Mouse (Mus musculus): ENCODE data around the gene Ddi1. TPM values are rescaled to one million over a fixed set of nuclear protein-coding genes. Genes with fewer than 3 reads are reported as not detected.

Gene Ddi1
- not detected in 2 replicates for total RNA-seq (2014; rRNA removed)
- not detected in 2 replicates for polyA plus RNA-seq (2015; fragmentation: Nextera tagmentation; extraction: Ambion mirVana)

DNA sequence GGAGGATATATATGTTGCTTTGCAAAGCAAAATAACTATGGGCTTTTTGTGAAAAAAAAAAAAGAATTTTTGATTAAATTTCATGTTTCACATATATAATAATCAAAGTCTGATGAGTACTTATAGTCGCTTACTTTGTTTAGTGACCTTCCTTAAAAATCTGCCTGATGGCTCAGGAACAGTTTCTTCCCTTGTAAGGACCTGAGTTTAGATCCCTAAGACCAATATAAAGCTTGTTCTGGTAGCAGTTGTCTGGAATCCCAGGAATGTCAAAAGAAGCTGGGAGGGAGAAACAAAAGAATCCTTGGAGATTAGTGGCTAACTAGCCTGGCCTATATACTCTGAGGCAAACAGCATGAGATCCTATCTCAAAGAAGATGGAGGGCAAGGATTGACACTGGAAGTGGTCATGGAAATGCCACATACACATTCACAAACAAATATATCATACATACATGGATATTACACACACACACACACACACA lies at the start of gene Ddi1:
TSS of gene Ddi1 (minus strand) at position 51 of the 485 bp plus-strand sequence.
- H3K27ac ChIP-seq (ENCODE audit: low read depth, low read length): no peak within 1 kb of the TSS
- H3K27me3 ChIP-seq (ENCODE audit: insufficient read depth, low read length): no peaks in the 10 kb centered on the region
- no peaks in the 10 kb centered on the region for H3K4me1 ChIP-seq (ENCODE audit: insufficient read depth, low read length)
- no peak within 1 kb of the TSS for H3K9ac ChIP-seq (replicated peaks; ENCODE audit: low read length, poor library complexity, severe bottlenecking)
- H3K36me3 ChIP-seq (ENCODE audit: insufficient read depth, low read length): no peaks in the 10 kb centered on the region
- H3K4me3 ChIP-seq (ENCODE audit: low read depth, low read length): no peak within 1 kb of the TSS
- no peak for DNase-seq (ENCODE audit: low spot score)
- H3K9me3 ChIP-seq (ENCODE audit: low read length): no peaks in the 10 kb centered on the region
- H3K4me2 ChIP-seq (ENCODE audit: low read depth, low read length, poor library complexity, severe bottlenecking): no peak within 1 kb of the TSS
- no peak for TF ChIP-seq CTCF (IDR thresholded peaks at IDR 0.05)
- no peak for ATAC-seq (ENCODE audit: low FRiP score)
- 70% methylated on average over 1 of the region's 1 CpGs for WGBS

DNA sequence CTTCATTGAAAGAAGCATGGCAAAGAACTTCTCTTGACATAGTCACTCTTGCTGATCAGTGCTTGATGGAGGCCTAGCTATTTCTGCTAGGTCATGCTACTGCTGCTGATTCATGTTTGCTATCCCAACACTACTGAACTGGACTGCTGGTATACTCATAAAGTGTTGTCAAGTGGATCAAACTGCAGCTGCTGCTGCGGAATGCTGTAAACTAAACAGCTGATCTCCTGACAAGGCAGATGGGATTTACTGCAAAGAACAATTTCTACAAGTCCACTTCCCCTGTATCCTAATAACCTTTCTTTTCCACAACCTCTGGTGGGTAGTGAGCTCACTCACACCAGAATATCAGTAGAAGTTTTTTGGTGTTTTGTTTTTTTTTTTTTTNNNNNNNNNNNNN lies 47.5 kb upstream of the Ddi1 start:
- no peak overlapping the region for H3K4me3 ChIP-seq (ENCODE audit: low read depth, low read length)
- no peaks in the 10 kb centered on the region for H3K36me3 ChIP-seq (ENCODE audit: insufficient read depth, low read length)
- ATAC-seq (ENCODE audit: low FRiP score): no peak
- no peak overlapping the region for H3K4me2 ChIP-seq (ENCODE audit: low read depth, low read length, poor library complexity, severe bottlenecking)
- no peak for TF ChIP-seq CTCF (IDR thresholded peaks at IDR 0.05)
- WGBS: 80% methylated on average over 1 of the region's 1 CpGs
- no peaks in the 10 kb centered on the region for H3K27me3 ChIP-seq (ENCODE audit: insufficient read depth, low read length)
- no peaks in the 10 kb centered on the region for H3K9me3 ChIP-seq (ENCODE audit: low read length)
- H3K27ac ChIP-seq (ENCODE audit: low read depth, low read length): no peak overlapping the region
- DNase-seq (ENCODE audit: low spot score): no peak
- no peaks in the 10 kb centered on the region for H3K4me1 ChIP-seq (ENCODE audit: insufficient read depth, low read length)
- H3K9ac ChIP-seq (replicated peaks; ENCODE audit: low read length, poor library complexity, severe bottlenecking): no peak overlapping the region

DNA sequence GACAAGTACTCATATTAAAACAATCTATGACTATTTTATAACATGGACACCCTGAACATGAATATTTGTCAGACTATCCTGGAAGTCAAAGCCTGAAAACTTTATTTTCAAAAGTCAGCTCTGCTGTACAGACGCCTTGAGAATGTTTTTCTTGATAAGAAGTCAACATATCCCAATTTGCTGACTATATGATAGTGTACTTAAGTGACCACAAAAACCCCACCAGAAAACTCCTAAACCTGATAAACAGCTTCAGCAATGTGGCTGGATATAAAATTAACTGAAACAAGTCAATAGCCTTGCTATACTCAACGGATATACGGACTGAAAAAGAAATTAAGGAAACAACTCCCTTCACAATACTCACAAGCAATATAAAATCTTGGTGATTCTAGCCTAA lies 36.2 kb upstream of the Ddi1 start:
- no peak for ATAC-seq (ENCODE audit: low FRiP score)
- no peak for TF ChIP-seq CTCF (IDR thresholded peaks at IDR 0.05)
- Histone ChIP-seq H3K4me3 (ENCODE audit: low read depth, low read length) (no peak overlapping the region), H3K4me1 (ENCODE audit: insufficient read depth, low read length) (no peaks in the 10 kb centered on the region), H3K9ac (replicated peaks; ENCODE audit: low read length, poor library complexity, severe bottlenecking) (no peak overlapping the region), H3K9me3 (ENCODE audit: low read length) (no peaks in the 10 kb centered on the region), H3K27me3 (ENCODE audit: insufficient read depth, low read length) (no peaks in the 10 kb centered on the region), H3K27ac (ENCODE audit: low read depth, low read length) (no peak overlapping the region), H3K36me3 (ENCODE audit: insufficient read depth, low read length) (no peaks in the 10 kb centered on the region), H3K4me2 (ENCODE audit: low read depth, low read length, poor library complexity, severe bottlenecking) (no peak overlapping the region)
- no peak for DNase-seq (ENCODE audit: low spot score)
- 92% methylated on average over 3 of the region's 3 CpGs for WGBS

DNA sequence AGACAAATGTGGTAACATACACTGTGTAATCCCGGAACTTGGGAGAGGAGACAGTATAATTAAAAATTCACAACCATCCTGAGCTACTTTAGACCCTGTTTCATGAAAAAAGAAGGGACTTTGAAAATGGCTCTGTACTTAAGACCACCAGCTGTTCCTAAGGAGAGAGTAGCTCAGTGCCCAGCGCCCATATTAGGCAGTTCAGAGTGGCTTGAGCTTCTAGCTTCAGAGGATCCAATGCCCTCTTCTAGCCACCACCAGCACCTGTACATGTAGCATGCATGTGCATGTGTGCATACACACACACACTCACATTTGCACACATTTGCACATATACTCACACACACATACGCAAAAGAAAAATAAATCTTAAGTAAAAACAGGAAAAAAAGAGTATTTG lies 34.9 kb upstream of the Ddi1 start:
- Histone ChIP-seq H3K36me3 (ENCODE audit: insufficient read depth, low read length) (no peaks in the 10 kb centered on the region), H3K27ac (ENCODE audit: low read depth, low read length) (no peak overlapping the region), H3K4me3 (ENCODE audit: low read depth, low read length) (no peak overlapping the region), H3K27me3 (ENCODE audit: insufficient read depth, low read length) (no peaks in the 10 kb centered on the region), H3K9me3 (ENCODE audit: low read length) (no peaks in the 10 kb centered on the region), H3K4me2 (ENCODE audit: low read depth, low read length, poor library complexity, severe bottlenecking) (no peak overlapping the region), H3K4me1 (ENCODE audit: insufficient read depth, low read length) (no peaks in the 10 kb centered on the region), H3K9ac (replicated peaks; ENCODE audit: low read length, poor library complexity, severe bottlenecking) (no peak overlapping the region)
- ATAC-seq (ENCODE audit: low FRiP score) (no peak), DNase-seq (ENCODE audit: low spot score) (no peak)
- WGBS: 81% methylated on average over 3 of the region's 3 CpGs
- no peak for TF ChIP-seq CTCF (IDR thresholded peaks at IDR 0.05)

DNA sequence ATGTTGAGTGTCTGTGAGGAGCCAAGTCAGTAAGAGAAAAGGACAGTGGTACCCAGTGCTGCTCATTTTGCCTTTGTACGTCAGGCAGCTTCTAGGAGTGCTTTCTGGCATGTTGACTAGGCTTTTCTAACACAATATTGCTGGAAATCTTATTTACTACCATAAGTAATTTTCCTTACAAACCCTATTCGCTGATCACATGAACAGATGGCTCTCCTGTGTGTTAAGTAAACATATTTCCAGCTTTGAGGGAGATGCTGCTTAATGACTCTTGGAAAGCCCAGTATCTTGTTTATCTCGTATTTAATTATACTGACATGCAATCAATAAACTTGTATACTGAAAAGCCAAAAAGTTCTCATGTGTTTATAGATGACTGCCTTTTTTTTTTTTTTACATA lies 32.4 kb upstream of the Ddi1 start:
- WGBS: 87% methylated on average over 3 of the region's 3 CpGs
- H3K9me3 ChIP-seq (ENCODE audit: low read length): no peaks in the 10 kb centered on the region
- no peak overlapping the region for H3K9ac ChIP-seq (replicated peaks; ENCODE audit: low read length, poor library complexity, severe bottlenecking)
- no peak overlapping the region for H3K4me2 ChIP-seq (ENCODE audit: low read depth, low read length, poor library complexity, severe bottlenecking)
- no peaks in the 10 kb centered on the region for H3K27me3 ChIP-seq (ENCODE audit: insufficient read depth, low read length)
- H3K36me3 ChIP-seq (ENCODE audit: insufficient read depth, low read length): no peaks in the 10 kb centered on the region
- H3K27ac ChIP-seq (ENCODE audit: low read depth, low read length): no peak overlapping the region
- ATAC-seq (ENCODE audit: low FRiP score) (no peak), DNase-seq (ENCODE audit: low spot score) (no peak)
- TF ChIP-seq CTCF (IDR thresholded peaks at IDR 0.05): no peak
- H3K4me3 ChIP-seq (ENCODE audit: low read depth, low read length): no peak overlapping the region
- H3K4me1 ChIP-seq (ENCODE audit: insufficient read depth, low read length): no peaks in the 10 kb centered on the region

DNA sequence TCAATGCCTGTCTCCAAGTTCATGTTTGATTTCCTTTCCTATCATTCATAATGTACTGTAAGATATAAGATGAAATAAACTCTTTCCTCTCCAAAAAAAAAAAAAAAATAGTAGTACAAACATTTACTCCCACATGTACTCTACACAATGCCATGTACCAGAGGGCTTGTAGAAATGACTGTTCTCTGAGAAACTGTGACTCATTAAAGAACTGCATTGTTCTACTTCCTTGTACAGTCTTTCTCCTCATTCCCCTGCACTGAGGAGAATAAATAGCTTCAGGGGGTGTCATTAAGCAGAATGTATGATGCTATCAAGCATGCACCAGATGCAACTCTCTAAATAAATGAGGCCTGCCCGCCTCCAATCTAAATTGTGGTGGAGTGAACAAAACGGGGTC lies 28.9 kb upstream of the Ddi1 start:
- Histone ChIP-seq H3K36me3 (ENCODE audit: insufficient read depth, low read length) (no peaks in the 10 kb centered on the region), H3K4me2 (ENCODE audit: low read depth, low read length, poor library complexity, severe bottlenecking) (no peak overlapping the region), H3K27me3 (ENCODE audit: insufficient read depth, low read length) (no peaks in the 10 kb centered on the region), H3K27ac (ENCODE audit: low read depth, low read length) (no peak overlapping the region), H3K4me1 (ENCODE audit: insufficient read depth, low read length) (no peaks in the 10 kb centered on the region), H3K9ac (replicated peaks; ENCODE audit: low read length, poor library complexity, severe bottlenecking) (no peak overlapping the region), H3K9me3 (ENCODE audit: low read length) (no peaks in the 10 kb centered on the region), H3K4me3 (ENCODE audit: low read depth, low read length) (no peak overlapping the region)
- DNase-seq (ENCODE audit: low spot score) (no peak), ATAC-seq (ENCODE audit: low FRiP score) (no peak)
- no peak for TF ChIP-seq CTCF (IDR thresholded peaks at IDR 0.05)
- 81% methylated on average over 2 of the region's 2 CpGs for WGBS

Measured in midbrain, postnatal 0 days (tissue).